Mouse (Mus musculus): ENCODE data around the gene Zfp286. TPM values are rescaled to one million over a fixed set of nuclear protein-coding genes. Genes with fewer than 3 reads are reported as not detected.

The Zfp286 gene
- total and polyA plus RNA-seq, 3 experiments: not detected

DNA sequence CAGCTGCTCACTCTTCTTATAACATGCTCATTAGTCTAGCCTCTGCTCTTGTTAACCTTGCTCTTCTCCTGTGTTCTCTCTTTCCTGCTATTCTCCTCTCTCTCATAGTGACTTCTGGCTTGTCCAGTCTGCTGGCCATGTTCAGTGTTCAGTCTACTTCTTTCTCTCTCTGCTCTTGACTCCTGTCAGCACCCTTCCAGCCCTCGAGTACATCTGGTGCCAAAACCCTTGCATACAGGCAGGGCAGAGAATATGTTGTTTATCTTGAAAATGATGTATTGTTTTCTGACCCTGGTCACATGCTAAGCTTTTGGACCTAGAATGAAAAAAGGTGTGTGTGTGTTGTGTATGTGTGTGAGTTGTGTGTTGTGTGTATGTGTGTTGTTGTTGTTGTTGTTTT lies 24.2 kb upstream of the Zfp286 start:
- DNase-seq (ENCODE audit: low read depth, low spot score): no peak
- no peak overlapping the region for H3K27ac ChIP-seq (ENCODE audit: control insufficient read depth, low read depth, low read length)
- H3K4me3 ChIP-seq (ENCODE audit: control insufficient read depth in 1 of 2, insufficient read depth in 1 of 2, low read depth in 2 of 2, low read length in 2 of 2): no peak overlapping the region
- H3K9ac ChIP-seq (ENCODE audit: control insufficient read depth, low read depth, low read length, poor library complexity, severe bottlenecking): no peak overlapping the region
- no peaks in the 10 kb centered on the region for H3K79me2 ChIP-seq (ENCODE audit: control insufficient read depth, insufficient read depth, low read length, poor library complexity)
- TF ChIP-seq ZNF384 (IDR thresholded peaks at IDR 0.05; ENCODE audit: low read depth, low read length) (no peak), POLR2AphosphoS2 (IDR thresholded peaks at IDR 0.05; ENCODE audit: low read length) (no peak), SMC3 (IDR thresholded peaks at IDR 0.05; ENCODE audit: low read depth, low read length) (no peak), MEF2A (IDR thresholded peaks at IDR 0.05; ENCODE audit: extremely low read depth, insufficient replicate concordance, low read depth, low read length, poor library complexity, severe bottlenecking) (no peak), ZMIZ1 (IDR thresholded peaks at IDR 0.05; ENCODE audit: low read depth, low read length) (no peak), CTCF (IDR thresholded peaks at IDR 0.05 in 2 of 3, conservative IDR thresholded peaks at IDR 0.05 in 1 of 3; ENCODE audit: control insufficient read depth in 1 of 3, insufficient read depth in 1 of 3, low read depth in 2 of 3, low read length in 3 of 3, poor library complexity in 1 of 3, severe bottlenecking in 1 of 3) (no peak)
- peaks cover 0 to 11% of the 10 kb centered on the region in 2 experiments; a peak in 2 of 4 replicates for H3K36me3 ChIP-seq (ENCODE audit: control insufficient read depth in 1 of 2, insufficient read depth in 2 of 2, low read length in 2 of 2)
- no peaks in the 10 kb centered on the region for H3K27me3 ChIP-seq (ENCODE audit: control insufficient read depth in 1 of 2, insufficient read depth in 2 of 2, low read length in 2 of 2)
- no peaks in the 10 kb centered on the region for H3K9me3 ChIP-seq (replicated peaks; ENCODE audit: insufficient read depth, low read length)
- peaks cover 7 to 22% of the 10 kb centered on the region in 2 experiments for H3K4me1 ChIP-seq (ENCODE audit: control insufficient read depth in 1 of 2, insufficient read depth in 2 of 2, low read length in 2 of 2)

- peaks cover 7 to 20% of the 10 kb centered on the region in 2 experiments; a peak in 3 of 4 replicates for H3K4me1 ChIP-seq (ENCODE audit: control insufficient read depth in 1 of 2, insufficient read depth in 2 of 2, low read length in 2 of 2)
- DNase-seq (ENCODE audit: low read depth, low spot score): peak; percentile 34
Observed at GRCm38 (mm10) chr11:62812268-62812667, 23.0 kb upstream of the Zfp286 start.

GRCm38 (mm10) chr11:62809201-62809600 lies 19.9 kb upstream of the Zfp286 start:
- H3K4me3 ChIP-seq (ENCODE audit: control insufficient read depth in 1 of 2, insufficient read depth in 1 of 2, low read depth in 2 of 2, low read length in 2 of 2): no peak overlapping the region
- H3K36me3 ChIP-seq (ENCODE audit: control insufficient read depth in 1 of 2, insufficient read depth in 2 of 2, low read length in 2 of 2): no peaks in the 10 kb centered on the region
- no peaks in the 10 kb centered on the region for H3K9me3 ChIP-seq (replicated peaks; ENCODE audit: insufficient read depth, low read length)
- DNase-seq (ENCODE audit: low read depth, low spot score): no peak
- H3K27me3 ChIP-seq (ENCODE audit: control insufficient read depth in 1 of 2, insufficient read depth in 2 of 2, low read length in 2 of 2): no peaks in the 10 kb centered on the region; a peak in 1 of 4 replicates
- peaks cover under 1 to 3% of the 10 kb centered on the region in 2 experiments; a peak in 2 of 4 replicates for H3K4me1 ChIP-seq (ENCODE audit: control insufficient read depth in 1 of 2, insufficient read depth in 2 of 2, low read length in 2 of 2)
- no peak overlapping the region for H3K27ac ChIP-seq (ENCODE audit: control insufficient read depth, low read depth, low read length)
- no peaks in the 10 kb centered on the region for H3K79me2 ChIP-seq (ENCODE audit: control insufficient read depth, insufficient read depth, low read length, poor library complexity)
- H3K9ac ChIP-seq (ENCODE audit: control insufficient read depth, low read depth, low read length, poor library complexity, severe bottlenecking): no peak overlapping the region
- TF ChIP-seq E2F4 (IDR thresholded peaks at IDR 0.05; ENCODE audit: borderline replicate concordance, low read depth, low read length) (no peak), POLR2A (IDR thresholded peaks at IDR 0.05; ENCODE audit: control insufficient read depth in 1 of 2, insufficient read depth in 1 of 2, low read depth in 1 of 2, low read length in 2 of 2, poor library complexity in 1 of 2) (no peak), UBTF (IDR thresholded peaks at IDR 0.05; ENCODE audit: borderline replicate concordance, insufficient read depth, low read depth, low read length) (no peak), MAZ (IDR thresholded peaks at IDR 0.05; ENCODE audit: low read depth, low read length) (no peak), USF2 (IDR thresholded peaks at IDR 0.05; ENCODE audit: borderline replicate concordance in 1 of 2, insufficient read depth in 1 of 2, low read depth in 1 of 2, low read length in 2 of 2) (no peak), RCOR1 (IDR thresholded peaks at IDR 0.05; ENCODE audit: low read depth, low read length) (no peak), TAL1 (IDR thresholded peaks at IDR 0.05; ENCODE audit: low read length) (no peak), MAX (IDR thresholded peaks at IDR 0.05; ENCODE audit: low read length) (no peak), NRF1 (IDR thresholded peaks at IDR 0.05; ENCODE audit: insufficient read depth, low read depth, low read length, poor library complexity, severe bottlenecking) (no peak), ZMIZ1 (IDR thresholded peaks at IDR 0.05; ENCODE audit: low read depth, low read length) (no peak), SMC3 (IDR thresholded peaks at IDR 0.05; ENCODE audit: low read depth, low read length) (0 out of 2 replicates have a peak, but pooled peaks have one; percentile 14), MAFK (IDR thresholded peaks at IDR 0.05; ENCODE audit: borderline replicate concordance, low read depth, low read length) (no peak), KAT2A (conservative IDR thresholded peaks at IDR 0.05; ENCODE audit: low read depth, low read length) (no peak), CTCF (IDR thresholded peaks at IDR 0.05 in 2 of 3, conservative IDR thresholded peaks at IDR 0.05 in 1 of 3; ENCODE audit: control insufficient read depth in 1 of 3, insufficient read depth in 1 of 3, low read depth in 2 of 3, low read length in 3 of 3, poor library complexity in 1 of 3, severe bottlenecking in 1 of 3) (peak; percentile 11 to 33 (median 19); a peak in 4 of 6 replicates), MYC (IDR thresholded peaks at IDR 0.05; ENCODE audit: low read depth, low read length) (no peak), MYB (IDR thresholded peaks at IDR 0.05; ENCODE audit: low read depth, low read length) (no peak), ZKSCAN1 (IDR thresholded peaks at IDR 0.05; ENCODE audit: low read depth, low read length) (no peak), CHD2 (IDR thresholded peaks at IDR 0.05; ENCODE audit: low read length) (no peak), USF1 (IDR thresholded peaks at IDR 0.05; ENCODE audit: low read depth, low read length) (no peak), MEF2A (IDR thresholded peaks at IDR 0.05; ENCODE audit: extremely low read depth, insufficient replicate concordance, low read depth, low read length, poor library complexity, severe bottlenecking) (no peak), RAD21 (IDR thresholded peaks at IDR 0.05; ENCODE audit: low read depth, low read length) (peak; percentile 16)

More at GRCm38 (mm10) chr11:62812268-62812667, 23.0 kb upstream of the Zfp286 start:
- H3K9ac ChIP-seq (ENCODE audit: control insufficient read depth, low read depth, low read length, poor library complexity, severe bottlenecking): no peak overlapping the region
- H3K9me3 ChIP-seq (replicated peaks; ENCODE audit: insufficient read depth, low read length): no peaks in the 10 kb centered on the region
- TF ChIP-seq ETS1 (IDR thresholded peaks at IDR 0.05; ENCODE audit: low read depth, low read length): 0 out of 2 replicates have a peak, but pooled peaks have one; percentile 12
- no peak for TF ChIP-seq GATA1 (IDR thresholded peaks at IDR 0.05; ENCODE audit: low read depth, low read length)
- H3K27me3 ChIP-seq (ENCODE audit: control insufficient read depth in 1 of 2, insufficient read depth in 2 of 2, low read length in 2 of 2): no peaks in the 10 kb centered on the region
- H3K79me2 ChIP-seq (ENCODE audit: control insufficient read depth, insufficient read depth, low read length, poor library complexity): no peaks in the 10 kb centered on the region
- H3K4me3 ChIP-seq (ENCODE audit: control insufficient read depth in 1 of 2, insufficient read depth in 1 of 2, low read depth in 2 of 2, low read length in 2 of 2): no peak overlapping the region
- peaks cover 0 to 11% of the 10 kb centered on the region in 2 experiments; a peak in 2 of 4 replicates for H3K36me3 ChIP-seq (ENCODE audit: control insufficient read depth in 1 of 2, insufficient read depth in 2 of 2, low read length in 2 of 2)
- H3K27ac ChIP-seq (ENCODE audit: control insufficient read depth, low read depth, low read length): no peak overlapping the region
